Mouse (Mus musculus) ES-CJ7 (cell line): ENCODE measurements at regions not wholly inside any gene's neighbourhood (a gene's known extent, or its start where the extent isn't known, plus 50 kb on each side); places are given as distances from the start of the nearest gene placed in this dataset.

Source experiments
- DNase-seq: peaks from one replicate; pipeline ENCODE4 v3.0.0; 2011; ENCODE audit warnings: low read depth, low spot score

- DNase-seq = no peak
Observed at GRCm38 (mm10) chr7:142835319-142835718, 92.1 kb upstream of the Ins2 start.

GRCm38 (mm10) chr7:142830969-142831673 is 87.9 kb upstream of the Ins2 start:
- no peak for DNase-seq

DNA sequence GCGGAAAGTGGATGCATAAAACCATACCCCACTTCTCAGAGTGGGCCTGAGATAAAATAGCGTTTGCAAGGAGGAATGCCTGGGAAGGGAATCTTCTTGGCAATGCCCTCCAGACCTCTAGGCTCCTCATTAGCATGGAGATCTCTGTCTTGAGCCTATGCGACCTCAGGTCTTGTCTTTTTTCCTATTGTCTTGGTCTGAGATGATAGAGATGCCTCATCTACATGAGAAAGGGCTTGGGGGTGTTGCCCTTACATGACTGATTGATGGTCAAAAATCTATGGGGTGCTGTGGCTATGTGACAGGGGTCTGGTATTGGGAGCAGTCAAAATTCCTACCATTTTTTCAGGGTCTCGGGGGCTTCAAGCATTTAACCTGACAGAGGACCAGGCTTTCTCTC is 67.5 kb upstream of the Ins2 start:
- peak; percentile 62 for DNase-seq

GRCm38 (mm10) chr7:142799424-142799823 is 56.2 kb upstream of the Ins2 start:
- DNase-seq = peak; percentile 44

GRCm38 (mm10) chr7:142794481-142794880 is 51.3 kb upstream of the Ins2 start:
- no peak for DNase-seq
